Mouse (Mus musculus) heart, embryonic 15.5 days (tissue): ENCODE data around the gene Pde6h. TPM values are rescaled to one million over a fixed set of nuclear protein-coding genes. Genes with fewer than 3 reads are reported as not detected.

Source experiments
- ATAC-seq: fragments of 200-750 bp; cut with Nextera tagmentation; replicated peaks from 2 replicates; pipeline ENCODE4 v1.8.0; 2017; ENCODE audit warnings: low read depth, moderate TSS enrichment; ENCODE audit not compliant: insufficient number of reproducible peaks, insufficient read depth, low FRiP score
- H3K27ac ChIP-seq: fragments of 300-500 bp; sonication (generic); 2 replicates; pipeline ENCODE4 v1.5.1; 2015; ENCODE audit warnings: mild to moderate bottlenecking, inconsistent platforms
- H3K27me3 ChIP-seq: fragments of 300-500 bp; sonication (generic); 2 replicates; pipeline ENCODE4 v1.6.1; 2015; ENCODE audit warnings: inconsistent platforms
- H3K36me3 ChIP-seq: fragments of 300-500 bp; sonication (generic); 2 replicates; pipeline ENCODE4 v1.6.1; 2015; ENCODE audit warnings: mild to moderate bottlenecking, inconsistent platforms
- H3K4me1 ChIP-seq: fragments of 300-500 bp; sonication (generic); replicated peaks from 2 replicates; pipeline ENCODE4 v1.6.1; 2015; ENCODE audit warnings: inconsistent platforms
- H3K4me2 ChIP-seq: fragments of 300-500 bp; sonication (generic); 2 replicates; pipeline ENCODE4 v1.6.1; 2015; ENCODE audit warnings: inconsistent platforms, mild to moderate bottlenecking, moderate library complexity
- H3K4me3 ChIP-seq: fragments of 300-500 bp; sonication (generic); 2 replicates; pipeline ENCODE4 v1.5.1; 2015; ENCODE audit warnings: mild to moderate bottlenecking, inconsistent platforms
- H3K9ac ChIP-seq: fragments of 300-500 bp; sonication (generic); 2 replicates; pipeline ENCODE4 v1.6.1; 2015; ENCODE audit warnings: mild to moderate bottlenecking, inconsistent platforms
- H3K9me3 ChIP-seq: fragments of 300-500 bp; sonication (generic); replicated peaks from 2 replicates; pipeline ENCODE4 v1.6.1; 2016; ENCODE audit warnings: inconsistent platforms
- WGBS: fragments of 180-500 bp; shearing (Covaris S2); methylation state at CpG from one replicate; pipeline ENCODE4 v1.1.7; 2015; ENCODE audit warnings: mixed read lengths; 5-methylcytosine and 5-hydroxymethylcytosine counted together
- polyA plus RNA-seq: library from polyadenylated mRNA; unstranded; fragments of >200 nt; fragmentation: Nextera tagmentation; extraction: Ambion mirVana; gene quantifications from 2 replicates; pipeline ENCODE4 v1.2.1, GENCODE M21; 2015

The Pde6h gene
- polyA plus RNA-seq, 1 experiment from 2014 or later = 0.26 TPM

GRCm38 (mm10) chr6:137000706-137001105 is 77.1 kb downstream of the Pde6h start:
- no peaks in the 10 kb centered on the region for H3K27me3 ChIP-seq
- no peak overlapping the region for H3K4me2 ChIP-seq
- WGBS = 68% methylated on average over 10 of the region's 10 CpGs
- H3K9ac ChIP-seq = no peak overlapping the region
- no peaks in the 10 kb centered on the region for H3K36me3 ChIP-seq
- peaks cover 12% of the 10 kb centered on the region for H3K4me1 ChIP-seq
- H3K4me3 ChIP-seq = no peak overlapping the region
- no peak overlapping the region; the same call in 1 of the 2 replicates for H3K27ac ChIP-seq
- no peak for ATAC-seq
- no peaks in the 10 kb centered on the region for H3K9me3 ChIP-seq

- no peaks in the 10 kb centered on the region for H3K36me3 ChIP-seq
- ATAC-seq = no peak
- WGBS = 71% methylated on average over 6 of the region's 6 CpGs
- H3K4me2 ChIP-seq = no peak overlapping the region
- no peak overlapping the region for H3K27ac ChIP-seq
- no peaks in the 10 kb centered on the region for H3K9me3 ChIP-seq
- H3K4me3 ChIP-seq = no peak overlapping the region
- H3K27me3 ChIP-seq = no peaks in the 10 kb centered on the region
- no peak overlapping the region for H3K9ac ChIP-seq
- H3K4me1 ChIP-seq = peaks cover 5% of the 10 kb centered on the region
Measured at GRCm38 (mm10) chr6:137001267-137002168, 77.9 kb downstream of the Pde6h start.

GRCm38 (mm10) chr6:137002169-137002514 is 78.5 kb downstream of the Pde6h start:
- no peak for ATAC-seq

GRCm38 (mm10) chr6:137004359-137004758 is 80.7 kb downstream of the Pde6h start:
- no peak overlapping the region for H3K27ac ChIP-seq
- no peak overlapping the region for H3K4me2 ChIP-seq
- WGBS = 75% methylated on average over 4 of the region's 4 CpGs
- no peaks in the 10 kb centered on the region for H3K4me1 ChIP-seq
- H3K9me3 ChIP-seq = no peaks in the 10 kb centered on the region
- H3K27me3 ChIP-seq = no peaks in the 10 kb centered on the region
- no peak for ATAC-seq
- H3K36me3 ChIP-seq = no peaks in the 10 kb centered on the region
- H3K9ac ChIP-seq = no peak overlapping the region
- no peak overlapping the region for H3K4me3 ChIP-seq

More at GRCm38 (mm10) chr6:137002169-137002514, 78.5 kb downstream of the Pde6h start:
- 79% methylated on average over 5 of the region's 5 CpGs for WGBS
- no peaks in the 10 kb centered on the region for H3K27me3 ChIP-seq
- H3K36me3 ChIP-seq = no peaks in the 10 kb centered on the region
- H3K4me3 ChIP-seq = no peak overlapping the region
- H3K4me2 ChIP-seq = no peak overlapping the region
- H3K4me1 ChIP-seq = no peaks in the 10 kb centered on the region; the same call in 1 of the 2 replicates
- no peak overlapping the region for H3K9ac ChIP-seq
- no peaks in the 10 kb centered on the region for H3K9me3 ChIP-seq
- no peak overlapping the region for H3K27ac ChIP-seq

GRCm38 (mm10) chr6:137011187-137011586 is 87.6 kb downstream of the Pde6h start:
- no peak overlapping the region for H3K27ac ChIP-seq
- no peak overlapping the region for H3K9ac ChIP-seq
- no peak for ATAC-seq
- no peaks in the 10 kb centered on the region; the same call in 1 of the 2 replicates for H3K4me1 ChIP-seq
- 59% methylated on average over 5 of the region's 5 CpGs for WGBS
- no peaks in the 10 kb centered on the region for H3K27me3 ChIP-seq
- H3K4me2 ChIP-seq = no peak overlapping the region
- no peaks in the 10 kb centered on the region for H3K36me3 ChIP-seq
- no peaks in the 10 kb centered on the region for H3K9me3 ChIP-seq
- no peak overlapping the region for H3K4me3 ChIP-seq

GRCm38 (mm10) chr6:137014346-137014745 is 90.7 kb downstream of the Pde6h start:
- Histone ChIP-seq H3K9me3 (no peaks in the 10 kb centered on the region), H3K36me3 (no peaks in the 10 kb centered on the region), H3K4me1 (no peaks in the 10 kb centered on the region; the same call in 1 of the 2 replicates), H3K4me2 (no peak overlapping the region), H3K27me3 (no peaks in the 10 kb centered on the region), H3K27ac (no peak overlapping the region), H3K4me3 (no peak overlapping the region), H3K9ac (no peak overlapping the region)
- no peak for ATAC-seq
- WGBS = 66% methylated on average over 6 of the region's 6 CpGs

- no peaks in the 10 kb centered on the region for H3K9me3 ChIP-seq
Measured at GRCm38 (mm10) chr6:137017216-137017973, 93.8 kb downstream of the Pde6h start.

More at GRCm38 (mm10) chr6:137017216-137017973, 93.8 kb downstream of the Pde6h start:
- no peak for ATAC-seq
- H3K36me3 ChIP-seq = no peaks in the 10 kb centered on the region
- no peaks in the 10 kb centered on the region for H3K27me3 ChIP-seq
- no peak overlapping the region for H3K4me3 ChIP-seq
- no peak overlapping the region for H3K9ac ChIP-seq
- H3K4me2 ChIP-seq = no peak overlapping the region
- no peak overlapping the region for H3K27ac ChIP-seq
- 81% methylated on average over 7 of the region's 7 CpGs for WGBS
- no peaks in the 10 kb centered on the region; the same call in 1 of the 2 replicates for H3K4me1 ChIP-seq

Other genes with a start within 250 kb of the Pde6h start
- gene Gucy2c, start 142.1 kb upstream of the Pde6h start, polyA plus RNA-seq = 0.04 TPM in 1 of 2 replicates, not detected in the other
- 0.21 and 0.25 TPM in 2 replicates for gene Hist4h4, start 119.4 kb upstream of the Pde6h start, polyA plus RNA-seq
- gene H2afj, start 115.6 kb upstream of the Pde6h start, polyA plus RNA-seq = 75.6 and 76.8 TPM in 2 replicates
- 1.3 and 1.9 TPM in 2 replicates for gene BC049715, start 96.2 kb upstream of the Pde6h start, polyA plus RNA-seq
- 60.4 and 66.9 TPM in 2 replicates for gene Wbp11, start 95.6 kb upstream of the Pde6h start, polyA plus RNA-seq
- gene Smco3, start 88.4 kb upstream of the Pde6h start, polyA plus RNA-seq = 0.30 TPM in 1 of 2 replicates, not detected in the other
- 14.4 and 16.5 TPM in 2 replicates for gene Art4, start 66.1 kb upstream of the Pde6h start, polyA plus RNA-seq
- 595 and 619 TPM in 2 replicates for gene Mgp, start 48.0 kb upstream of the Pde6h start, polyA plus RNA-seq
- gene Erp27, start 1.7 kb upstream of the Pde6h start, polyA plus RNA-seq = 0.27 and 0.87 TPM in 2 replicates
- gene Arhgdib, start 18.1 kb downstream of the Pde6h start, polyA plus RNA-seq = 75.6 and 126 TPM in 2 replicates
- gene Rerg, start 246.7 kb downstream of the Pde6h start, polyA plus RNA-seq = 5.5 and 6.2 TPM in 2 replicates